Mouse (Mus musculus): ENCODE results near the gene Olfr374. TPM values are rescaled to one million over a fixed set of nuclear protein-coding genes. Genes with fewer than 3 reads are reported as not detected.
"Not testable (repeated sequence)": the region's sequence is repeated elsewhere in the genome, so short reads cannot be mapped to it uniquely, and the experiment has no call there.

Olfr374 gene
- polyA plus RNA-seq, 1 experiment from 2014 or later = not detected

DNA sequence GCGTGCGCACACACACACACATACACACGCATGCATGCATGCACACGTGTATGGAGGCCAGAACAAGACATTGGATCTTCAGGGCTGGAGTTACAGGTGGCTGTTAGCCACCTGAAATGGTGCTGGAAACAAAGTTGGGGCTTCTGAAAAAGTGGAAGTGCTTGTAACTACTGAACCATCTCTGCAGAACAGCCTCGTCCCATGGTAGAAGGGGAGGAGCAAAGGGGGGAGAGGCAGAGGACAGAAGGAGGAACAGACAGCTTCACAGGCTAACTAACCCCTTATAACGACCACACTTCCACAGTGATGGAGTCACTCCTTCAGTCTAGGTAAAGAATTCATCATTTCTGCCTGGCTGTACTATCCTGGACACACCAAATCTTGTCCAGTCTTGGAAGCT is 4.0 kb downstream of the Olfr374 start:
- Histone ChIP-seq H3K4me1 (ENCODE audit: control insufficient read depth, insufficient read depth, low read length) (no peaks in the 10 kb centered on the region), H3K27ac (ENCODE audit: low read depth, low read length) (no peak overlapping the region), H3K4me3 (ENCODE audit: low read depth, low read length) (no peak overlapping the region), H3K4me2 (ENCODE audit: low read depth) (no peak overlapping the region), H3K9ac (ENCODE audit: low read length) (no peak overlapping the region), H3K36me3 (ENCODE audit: control insufficient read depth, insufficient read depth, low read length) (no peaks in the 10 kb centered on the region), H3K27me3 (ENCODE audit: control insufficient read depth, insufficient read depth, low read length) (no peaks in the 10 kb centered on the region), H3K9me3 (ENCODE audit: control insufficient read depth, low read length) (no peaks in the 10 kb centered on the region)
- ATAC-seq (ENCODE audit: insufficient read depth, low FRiP score, low TSS enrichment) = no peak
- 78% methylated on average over 6 of the region's 6 CpGs for WGBS
- DNase-seq (ENCODE audit: low spot score) = no peak

DNA sequence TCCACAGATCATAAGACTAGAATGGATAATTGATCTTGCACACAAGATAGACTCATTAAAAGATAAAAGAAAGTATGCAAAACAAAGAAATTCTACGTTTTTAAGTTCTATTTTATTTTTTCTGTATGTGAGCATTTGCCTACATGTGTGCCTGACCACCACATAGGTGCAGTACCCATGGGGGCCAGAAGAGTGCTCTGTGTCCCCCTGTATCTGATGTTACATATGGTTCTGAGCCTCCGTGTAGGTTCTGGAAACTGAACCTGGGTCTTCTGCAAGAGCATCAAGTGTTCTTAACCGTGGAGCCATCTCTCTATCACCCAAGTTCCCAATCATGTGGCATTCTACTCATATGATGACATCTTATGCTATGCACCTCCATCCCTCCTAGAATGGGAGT is 5.6 kb downstream of the Olfr374 start:
- H3K36me3 ChIP-seq (ENCODE audit: control insufficient read depth, insufficient read depth, low read length) = no peaks in the 10 kb centered on the region
- H3K4me2 ChIP-seq (ENCODE audit: low read depth) = no peak overlapping the region
- DNase-seq (ENCODE audit: low spot score) (no peak), ATAC-seq (ENCODE audit: insufficient read depth, low FRiP score, low TSS enrichment) (no peak)
- no peaks in the 10 kb centered on the region for H3K27me3 ChIP-seq (ENCODE audit: control insufficient read depth, insufficient read depth, low read length)
- no peak overlapping the region for H3K4me3 ChIP-seq (ENCODE audit: low read depth, low read length)
- no peaks in the 10 kb centered on the region for H3K4me1 ChIP-seq (ENCODE audit: control insufficient read depth, insufficient read depth, low read length)
- 67% methylated on average over 3 of the region's 3 CpGs for WGBS
- no peak overlapping the region for H3K27ac ChIP-seq (ENCODE audit: low read depth, low read length)
- H3K9me3 ChIP-seq (ENCODE audit: control insufficient read depth, low read length) = no peaks in the 10 kb centered on the region
- no peak overlapping the region for H3K9ac ChIP-seq (ENCODE audit: low read length)

DNA sequence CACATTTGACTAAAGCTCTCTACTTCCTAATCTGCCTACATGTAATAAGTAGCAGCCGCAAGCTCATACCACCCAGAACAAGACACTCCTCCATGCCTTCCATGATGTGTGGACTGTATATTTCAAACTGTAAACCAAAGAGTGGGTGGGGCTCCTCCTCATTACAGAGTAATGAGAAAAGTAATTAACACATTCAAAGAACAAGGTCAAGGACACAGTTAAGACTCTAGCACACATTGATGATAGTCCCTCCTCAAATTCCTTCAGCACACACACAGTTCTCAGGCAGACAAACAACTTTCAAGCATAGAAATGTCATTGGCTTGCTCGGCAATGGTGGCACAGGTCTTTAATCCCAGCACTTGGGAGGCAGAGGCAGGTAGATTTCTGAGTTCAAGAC is 8.4 kb downstream of the Olfr374 start:
- H3K4me3 ChIP-seq (ENCODE audit: low read depth, low read length) = no peak overlapping the region
- H3K4me2 ChIP-seq (ENCODE audit: low read depth) = no peak overlapping the region
- DNase-seq (ENCODE audit: low spot score) (no peak), ATAC-seq (ENCODE audit: insufficient read depth, low FRiP score, low TSS enrichment) (no peak)
- H3K27ac ChIP-seq (ENCODE audit: low read depth, low read length) = no peak overlapping the region
- no peaks in the 10 kb centered on the region for H3K27me3 ChIP-seq (ENCODE audit: control insufficient read depth, insufficient read depth, low read length)
- no peaks in the 10 kb centered on the region for H3K4me1 ChIP-seq (ENCODE audit: control insufficient read depth, insufficient read depth, low read length)
- H3K9me3 ChIP-seq (ENCODE audit: control insufficient read depth, low read length) = no peaks in the 10 kb centered on the region
- H3K36me3 ChIP-seq (ENCODE audit: control insufficient read depth, insufficient read depth, low read length) = no peaks in the 10 kb centered on the region
- 88% methylated on average over 2 of the region's 2 CpGs for WGBS
- H3K9ac ChIP-seq (ENCODE audit: low read length) = no peak overlapping the region

GRCm38 (mm10) chr8:72118616-72119015 is 11.8 kb downstream of the Olfr374 start:
- H3K4me3 ChIP-seq (ENCODE audit: low read depth, low read length) = no peak overlapping the region
- 54% methylated on average over 4 of the region's 4 CpGs for WGBS
- no peak overlapping the region for H3K4me2 ChIP-seq (ENCODE audit: low read depth)
- no peak overlapping the region for H3K9ac ChIP-seq (ENCODE audit: low read length)
- ATAC-seq (ENCODE audit: insufficient read depth, low FRiP score, low TSS enrichment) (no peak), DNase-seq (ENCODE audit: low spot score) (no peak)
- no peaks in the 10 kb centered on the region for H3K9me3 ChIP-seq (ENCODE audit: control insufficient read depth, low read length)
- H3K36me3 ChIP-seq (ENCODE audit: control insufficient read depth, insufficient read depth, low read length) = no peaks in the 10 kb centered on the region
- no peak overlapping the region for H3K27ac ChIP-seq (ENCODE audit: low read depth, low read length)
- no peaks in the 10 kb centered on the region for H3K27me3 ChIP-seq (ENCODE audit: control insufficient read depth, insufficient read depth, low read length)
- H3K4me1 ChIP-seq (ENCODE audit: control insufficient read depth, insufficient read depth, low read length) = no peaks in the 10 kb centered on the region

DNA sequence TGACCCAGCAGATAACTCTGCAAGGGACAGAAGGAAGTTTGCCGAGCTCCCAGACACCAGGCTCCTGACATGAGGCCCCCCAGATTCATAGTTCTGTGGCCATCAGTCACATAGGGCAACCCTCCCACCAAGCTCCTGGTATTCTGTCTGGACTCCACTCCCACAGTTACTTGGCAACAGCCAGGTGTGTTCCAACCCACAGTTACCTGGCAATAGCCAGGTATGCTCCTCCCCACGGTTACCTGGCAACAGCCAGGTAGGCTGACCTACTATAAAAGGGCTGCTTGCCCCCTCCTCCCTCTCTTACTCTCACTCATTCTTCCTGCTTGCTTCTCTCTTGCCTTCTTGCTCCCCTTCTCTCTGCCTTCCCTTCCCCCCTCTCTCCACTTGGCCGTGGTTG is 14.6 kb downstream of the Olfr374 start:
- ATAC-seq (ENCODE audit: insufficient read depth, low FRiP score, low TSS enrichment); H3K27me3 ChIP-seq (ENCODE audit: control insufficient read depth, insufficient read depth, low read length); DNase-seq (ENCODE audit: low spot score); H3K4me2 ChIP-seq (ENCODE audit: low read depth); H3K27ac ChIP-seq (ENCODE audit: low read depth, low read length); H3K9ac ChIP-seq (ENCODE audit: low read length); H3K4me3 ChIP-seq (ENCODE audit: low read depth, low read length); H3K36me3 ChIP-seq (ENCODE audit: control insufficient read depth, insufficient read depth, low read length); H3K4me1 ChIP-seq (ENCODE audit: control insufficient read depth, insufficient read depth, low read length); H3K9me3 ChIP-seq (ENCODE audit: control insufficient read depth, low read length): not testable (repeated sequence)
- 66% methylated on average over 3 of the region's 3 CpGs for WGBS

GRCm38 (mm10) chr8:72121997-72122396 is 15.2 kb downstream of the Olfr374 start:
- Histone ChIP-seq H3K36me3 (ENCODE audit: control insufficient read depth, insufficient read depth, low read length) (no peaks in the 10 kb centered on the region), H3K4me2 (ENCODE audit: low read depth) (no peak overlapping the region), H3K27me3 (ENCODE audit: control insufficient read depth, insufficient read depth, low read length) (no peaks in the 10 kb centered on the region), H3K9me3 (ENCODE audit: control insufficient read depth, low read length) (no peaks in the 10 kb centered on the region), H3K4me1 (ENCODE audit: control insufficient read depth, insufficient read depth, low read length) (no peaks in the 10 kb centered on the region), H3K9ac (ENCODE audit: low read length) (no peak overlapping the region), H3K4me3 (ENCODE audit: low read depth, low read length) (no peak overlapping the region), H3K27ac (ENCODE audit: low read depth, low read length) (no peak overlapping the region)
- ATAC-seq (ENCODE audit: insufficient read depth, low FRiP score, low TSS enrichment) = no peak
- no peak for DNase-seq (ENCODE audit: low spot score)
- 49% methylated on average over 1 of the region's 1 CpGs for WGBS

- no peak for ATAC-seq (ENCODE audit: insufficient read depth, low FRiP score, low TSS enrichment)
Measured at GRCm38 (mm10) chr8:72127834-72128233, 21.0 kb downstream of the Olfr374 start.

DNA sequence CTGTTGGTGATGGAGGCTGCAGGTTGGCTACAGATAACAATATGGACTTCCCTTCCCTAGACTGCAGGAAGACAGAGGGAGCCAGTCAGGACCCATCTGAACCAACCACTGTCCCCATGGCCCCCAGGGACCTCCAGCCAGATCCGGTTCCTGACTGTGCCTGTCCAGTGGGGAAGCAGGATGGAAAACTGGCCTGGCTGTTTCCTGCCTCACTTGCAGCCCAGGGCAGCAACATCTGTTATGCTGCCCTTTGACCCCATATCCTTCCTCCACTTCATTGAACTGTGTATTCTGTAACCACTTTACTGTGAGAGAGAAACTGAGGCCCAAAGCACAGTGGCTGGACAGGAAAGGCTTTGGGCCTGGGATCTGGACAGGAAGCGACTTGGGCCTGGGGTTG is 24.4 kb downstream of the Olfr374 start:
- Histone ChIP-seq H3K27ac (ENCODE audit: low read depth, low read length) (no peak overlapping the region), H3K4me2 (ENCODE audit: low read depth) (no peak overlapping the region), H3K9ac (ENCODE audit: low read length) (no peak overlapping the region), H3K9me3 (ENCODE audit: control insufficient read depth, low read length) (no peaks in the 10 kb centered on the region), H3K36me3 (ENCODE audit: control insufficient read depth, insufficient read depth, low read length) (no peaks in the 10 kb centered on the region), H3K4me1 (ENCODE audit: control insufficient read depth, insufficient read depth, low read length) (no peaks in the 10 kb centered on the region), H3K4me3 (ENCODE audit: low read depth, low read length) (no peak overlapping the region), H3K27me3 (ENCODE audit: control insufficient read depth, insufficient read depth, low read length) (no peaks in the 10 kb centered on the region)
- no peak for ATAC-seq (ENCODE audit: insufficient read depth, low FRiP score, low TSS enrichment)
- WGBS = 65% methylated on average over 2 of the region's 2 CpGs
- DNase-seq (ENCODE audit: low spot score) = no peak

More at GRCm38 (mm10) chr8:72127834-72128233, 21.0 kb downstream of the Olfr374 start:
- Histone ChIP-seq H3K27ac (ENCODE audit: low read depth, low read length) (no peak overlapping the region), H3K27me3 (ENCODE audit: control insufficient read depth, insufficient read depth, low read length) (no peaks in the 10 kb centered on the region), H3K4me3 (ENCODE audit: low read depth, low read length) (no peak overlapping the region), H3K36me3 (ENCODE audit: control insufficient read depth, insufficient read depth, low read length) (no peaks in the 10 kb centered on the region), H3K4me2 (ENCODE audit: low read depth) (no peak overlapping the region), H3K9me3 (ENCODE audit: control insufficient read depth, low read length) (no peaks in the 10 kb centered on the region), H3K9ac (ENCODE audit: low read length) (no peak overlapping the region), H3K4me1 (ENCODE audit: control insufficient read depth, insufficient read depth, low read length) (no peaks in the 10 kb centered on the region)
- WGBS = 78% methylated on average over 1 of the region's 1 CpGs
- no peak for DNase-seq (ENCODE audit: low spot score)

DNA sequence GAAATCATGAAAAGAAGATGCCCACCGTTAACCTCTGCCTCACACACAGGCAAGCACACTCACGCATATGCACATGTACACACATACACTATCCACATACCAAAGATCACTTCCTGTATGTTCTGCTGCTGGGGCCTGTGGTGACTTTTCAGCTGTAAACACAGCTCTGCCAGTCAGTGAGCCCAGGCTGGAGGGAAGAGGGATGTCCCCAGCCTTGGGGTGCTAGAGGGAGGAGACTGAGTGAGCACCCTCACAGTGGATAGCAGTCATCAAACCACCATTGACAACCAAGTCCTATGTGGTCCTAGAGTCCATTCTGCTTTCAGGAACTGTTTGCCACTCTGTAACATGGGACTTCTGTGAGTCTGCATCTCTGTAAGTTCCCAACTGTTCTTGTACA is 25.1 kb downstream of the Olfr374 start:
- no peak for ATAC-seq (ENCODE audit: insufficient read depth, low FRiP score, low TSS enrichment)
- no peak overlapping the region for H3K9ac ChIP-seq (ENCODE audit: low read length)
- H3K27me3 ChIP-seq (ENCODE audit: control insufficient read depth, insufficient read depth, low read length) = no peaks in the 10 kb centered on the region
- H3K36me3 ChIP-seq (ENCODE audit: control insufficient read depth, insufficient read depth, low read length) = no peaks in the 10 kb centered on the region
- no peak overlapping the region for H3K4me2 ChIP-seq (ENCODE audit: low read depth)
- no peaks in the 10 kb centered on the region for H3K9me3 ChIP-seq (ENCODE audit: control insufficient read depth, low read length)
- H3K4me1 ChIP-seq (ENCODE audit: control insufficient read depth, insufficient read depth, low read length) = no peaks in the 10 kb centered on the region
- WGBS = 73% methylated on average over 2 of the region's 2 CpGs
- no peak overlapping the region for H3K27ac ChIP-seq (ENCODE audit: low read depth, low read length)
- no peak for DNase-seq (ENCODE audit: low spot score)
- H3K4me3 ChIP-seq (ENCODE audit: low read depth, low read length) = no peak overlapping the region

Measured in neural tube, embryonic 11.5 days (tissue).